Mouse (Mus musculus): ENCODE data around the gene Tfpt.
A peak's percentile ranks its signal among the peaks of the same experiment; 100 is the strongest.
"Not testable (repeated sequence)": the region's sequence is repeated elsewhere in the genome, so short reads cannot be mapped to it uniquely, and the experiment has no call there.

Tfpt gene

DNA sequence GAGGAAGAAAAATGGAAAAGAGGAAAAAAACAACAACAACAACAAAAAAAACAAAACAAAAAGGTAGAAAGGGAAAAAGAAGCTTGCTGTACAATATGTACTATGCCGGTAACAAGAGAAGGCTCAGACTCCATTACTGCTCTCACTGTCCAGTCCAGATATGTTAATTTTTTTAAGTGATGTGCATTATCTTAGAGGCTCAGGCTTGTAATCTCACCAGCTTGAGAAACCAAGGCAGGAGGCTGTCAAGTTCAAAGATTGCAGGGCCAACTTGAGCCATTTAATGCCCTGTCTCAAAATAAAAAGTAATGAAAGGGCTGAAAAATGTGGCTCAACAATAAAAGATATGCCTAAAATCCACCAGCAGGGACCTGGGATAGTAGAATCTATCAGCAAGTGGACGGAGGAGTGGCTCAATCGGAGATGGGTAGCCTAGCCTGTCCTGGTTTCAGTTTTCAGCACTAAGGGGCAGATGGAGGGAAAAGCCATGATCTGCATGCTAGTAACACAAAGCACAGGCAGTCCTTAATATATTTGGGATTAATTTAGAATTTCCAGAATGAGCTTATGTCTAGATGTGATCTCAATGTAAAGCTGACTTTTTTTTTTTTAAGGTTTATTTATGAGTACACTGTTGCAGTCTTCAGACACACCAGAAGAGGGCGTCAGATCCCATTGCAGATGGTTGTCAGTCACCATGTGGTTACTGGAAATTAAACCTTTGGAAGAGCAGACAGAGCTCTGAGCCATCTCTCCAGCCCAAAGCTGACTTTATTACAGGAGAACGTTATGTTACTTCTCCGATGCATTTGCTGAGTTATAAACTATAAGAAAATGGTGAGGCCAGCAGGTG lies 13.1 kb downstream of the Tfpt start:
- peak; percentile 64 for DNase-seq

DNA sequence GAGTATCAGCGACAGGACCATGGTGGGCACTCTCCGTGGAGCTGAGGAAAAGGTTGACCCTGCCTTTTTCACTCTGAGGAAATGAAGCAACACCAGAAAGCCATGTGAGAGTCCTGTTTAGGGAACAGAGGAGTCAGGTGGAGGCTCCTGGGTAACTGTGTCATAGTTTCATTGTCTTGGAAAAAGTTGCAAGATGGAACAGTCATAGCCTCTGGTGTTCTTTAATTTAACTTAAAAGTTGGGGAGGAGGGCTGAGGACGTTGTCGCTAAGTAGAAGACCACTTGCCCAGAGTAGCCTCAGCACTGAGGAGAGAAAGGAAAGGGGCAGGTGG lies 13.7 kb downstream of the Tfpt start, which contains the start of gene Oscar:
TSS of gene Oscar (minus strand) at position 101 of the 332 bp plus-strand sequence.
- no peak for DNase-seq

DNA sequence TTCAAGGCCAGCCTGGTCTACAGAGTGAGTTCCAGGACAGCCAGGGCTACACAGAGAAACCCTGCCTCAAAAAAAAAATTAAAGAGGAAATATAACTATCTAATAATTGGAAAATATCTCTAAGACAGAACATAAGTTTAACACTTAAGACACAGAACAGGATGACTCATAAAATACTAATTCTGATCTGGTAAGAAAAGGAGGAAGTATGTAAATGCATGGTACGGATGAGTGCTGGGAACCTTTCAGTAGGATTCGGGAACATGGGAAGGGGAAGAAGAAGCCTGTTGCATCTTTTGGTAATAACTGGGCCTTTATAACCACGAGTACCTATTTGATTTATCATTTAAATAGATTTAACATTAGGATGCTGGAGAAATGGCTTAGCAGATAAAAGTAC lies 15.7 kb downstream of the Tfpt start:
- no peak for DNase-seq

DNA sequence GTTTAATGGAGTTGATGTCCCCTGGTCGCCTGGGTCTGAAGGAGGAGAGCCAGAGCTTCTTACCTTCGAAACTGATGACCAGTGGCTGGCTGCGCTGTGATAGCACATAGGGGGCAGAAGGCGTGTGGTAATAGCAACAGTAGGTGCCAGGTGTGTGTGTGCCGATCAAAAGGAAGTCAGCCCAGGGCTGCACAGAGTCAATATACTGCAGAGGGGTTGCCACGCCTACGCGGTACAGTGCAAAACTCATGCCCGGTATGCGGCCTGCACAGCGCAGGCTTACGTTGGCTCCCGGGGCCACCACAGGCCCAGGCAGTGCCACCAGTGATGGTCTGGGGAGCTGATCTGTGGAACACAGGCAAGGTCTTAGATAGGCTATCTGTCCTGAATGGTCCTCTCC lies 18.7 kb downstream of the Tfpt start:
- no peak for DNase-seq

DNA sequence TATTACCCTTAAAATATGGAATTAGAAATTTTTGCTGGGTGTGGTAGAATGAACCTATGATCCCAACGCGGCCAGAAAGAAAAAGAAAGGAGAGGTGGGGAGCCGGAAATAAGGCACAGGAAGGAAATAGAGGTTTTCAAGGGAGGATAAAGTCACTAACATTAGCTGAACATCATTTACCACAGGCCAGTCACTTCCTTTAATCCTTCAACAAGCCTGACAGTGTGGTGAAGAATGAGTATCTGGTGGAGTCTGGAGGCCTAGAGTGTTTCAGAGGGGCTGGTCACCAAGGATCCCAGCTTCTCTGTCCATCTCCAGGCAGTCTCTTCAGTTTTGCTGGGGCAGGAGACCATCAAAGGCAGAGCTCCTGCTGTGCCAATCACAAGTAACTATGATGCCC lies 19.3 kb downstream of the Tfpt start:
- no peak for DNase-seq

DNA sequence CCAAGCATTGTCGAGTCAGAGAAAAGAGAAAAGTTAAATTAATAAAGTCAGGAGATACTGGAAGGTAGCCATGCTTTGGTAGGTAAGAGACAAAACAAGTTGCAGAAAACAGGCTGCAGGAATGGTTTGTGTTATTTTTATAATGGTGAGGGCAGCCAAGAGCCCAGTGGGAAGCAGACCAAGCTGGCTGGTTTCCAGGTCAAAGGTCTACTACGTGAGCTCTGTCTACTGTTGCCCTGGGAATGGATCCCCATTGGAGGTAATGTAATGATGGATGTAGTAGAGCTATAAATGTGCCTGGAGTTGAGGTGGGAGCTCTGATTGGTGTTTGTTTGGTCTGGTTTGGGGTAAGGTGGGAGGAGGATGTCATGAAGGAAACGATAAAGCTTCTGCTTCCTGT lies 20.6 kb downstream of the Tfpt start:
- DNase-seq, result no peak

DNA sequence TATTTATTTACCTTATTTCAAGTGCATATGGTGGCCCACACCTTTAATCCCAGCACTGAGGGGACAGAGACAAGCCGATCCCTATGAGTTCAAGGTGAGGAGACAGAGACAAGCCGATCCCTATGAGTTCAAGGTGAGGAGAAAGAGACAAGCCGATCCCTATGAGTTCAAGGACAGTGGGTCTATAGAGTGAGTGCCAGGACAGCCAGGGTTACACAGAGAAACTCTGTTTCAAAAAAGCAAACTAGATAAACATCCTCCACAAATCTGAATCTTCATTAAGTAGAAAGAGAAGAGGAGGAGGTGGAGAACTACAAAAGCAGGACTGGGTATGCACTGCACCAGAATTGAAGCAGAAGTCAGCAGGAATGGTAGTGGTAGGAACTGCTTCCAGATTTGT lies 21.1 kb downstream of the Tfpt start:
- DNase-seq, result no peak

DNA sequence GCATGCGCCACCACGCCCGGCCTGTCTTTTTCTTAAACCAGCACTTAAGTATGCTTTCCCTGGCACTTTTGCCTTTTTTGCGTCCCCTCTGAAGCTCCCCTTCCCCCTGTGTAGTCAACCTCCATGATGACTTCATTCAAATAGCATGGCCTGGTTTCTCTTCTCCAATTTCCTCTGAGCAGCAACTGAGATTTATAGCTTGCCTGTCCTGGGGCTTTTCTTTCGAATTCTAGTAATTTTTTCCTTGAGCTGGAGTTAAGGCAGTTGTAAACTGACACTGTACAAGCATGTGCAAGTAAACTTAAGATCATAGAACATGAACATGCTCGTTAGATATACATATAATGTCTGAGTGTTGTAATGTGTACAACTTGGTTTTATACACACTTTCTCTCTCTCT lies 22.3 kb downstream of the Tfpt start:
- DNase-seq, result no peak

DNA sequence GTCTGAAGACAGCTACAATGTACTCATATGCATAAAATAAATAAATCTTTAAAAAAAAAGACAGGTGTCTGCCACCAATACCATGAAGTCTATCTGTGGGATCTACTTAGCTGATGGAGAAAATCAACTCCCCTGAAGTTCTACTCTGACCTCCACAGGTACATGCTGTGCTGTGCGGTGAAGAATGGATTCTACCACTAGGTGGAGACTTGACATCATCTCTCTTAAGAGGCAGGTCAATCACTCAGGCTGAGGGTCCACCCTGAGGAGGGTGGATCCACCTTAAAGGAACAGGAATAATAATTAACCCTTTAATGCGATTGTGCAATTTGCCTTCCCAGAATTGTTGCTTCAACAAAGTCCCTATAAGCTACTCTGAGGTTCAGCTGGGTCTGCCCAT lies 22.9 kb downstream of the Tfpt start:
- DNase-seq, result peak; percentile 32

DNA sequence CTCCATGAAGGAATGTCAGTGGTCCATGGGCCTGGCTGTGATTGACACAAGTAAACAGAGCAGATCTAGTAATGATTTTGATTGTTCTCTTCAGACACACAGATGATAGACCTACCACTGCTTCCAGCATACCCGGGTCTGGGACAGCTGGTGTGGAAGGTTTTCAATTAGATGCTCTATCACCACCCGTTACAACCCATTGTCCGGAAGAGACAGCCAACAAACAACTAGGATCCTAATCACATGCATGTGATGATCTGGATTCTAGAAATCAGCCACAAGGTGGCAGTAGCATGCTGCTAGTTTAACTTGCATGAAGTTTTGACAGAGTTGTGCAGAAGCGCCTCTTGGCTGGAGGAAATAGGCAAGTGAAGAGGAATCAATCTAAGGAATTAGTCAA lies 28.6 kb downstream of the Tfpt start:
- DNase-seq, result peak; percentile 71

DNA sequence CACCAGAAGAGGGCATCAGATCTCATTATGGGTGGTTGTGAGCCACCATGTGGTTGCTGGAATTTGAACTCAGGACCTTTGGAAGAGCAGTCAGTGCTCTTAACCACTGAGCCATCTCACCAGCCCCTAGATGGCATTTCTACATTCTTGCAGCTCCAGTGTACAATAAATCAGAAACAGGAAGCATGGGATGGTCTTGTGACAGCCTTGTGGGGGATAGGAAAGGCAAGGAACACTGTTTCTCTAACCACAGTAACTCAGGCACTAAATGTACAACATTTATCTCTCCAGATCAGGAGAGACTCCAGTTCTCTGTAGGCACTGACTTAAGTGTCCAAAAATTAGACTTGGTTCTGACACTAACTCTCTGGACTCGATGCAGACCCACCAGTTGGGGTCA lies 32.0 kb downstream of the Tfpt start:
- DNase-seq, result not testable (repeated sequence)

DNA sequence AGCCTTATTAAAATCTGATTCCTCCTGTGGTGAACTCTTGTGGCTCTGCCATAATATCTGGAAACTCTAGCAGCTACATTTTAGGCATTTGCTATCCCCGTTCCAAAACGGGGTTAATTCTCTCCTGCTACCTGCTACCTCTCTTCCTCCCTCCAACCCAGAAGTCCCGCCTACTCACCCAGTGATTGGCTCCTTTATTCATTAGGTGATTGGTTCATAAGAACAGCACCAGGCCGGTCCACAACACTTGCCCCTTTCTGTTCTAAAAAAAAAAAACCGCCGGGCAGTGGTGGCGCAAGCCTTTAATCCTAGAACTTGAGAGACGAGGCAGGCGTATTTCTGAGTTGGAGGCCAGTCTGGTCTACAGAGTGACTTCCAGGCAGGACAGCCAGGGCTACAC lies 34.6 kb downstream of the Tfpt start:
- no peak for DNase-seq

DNA sequence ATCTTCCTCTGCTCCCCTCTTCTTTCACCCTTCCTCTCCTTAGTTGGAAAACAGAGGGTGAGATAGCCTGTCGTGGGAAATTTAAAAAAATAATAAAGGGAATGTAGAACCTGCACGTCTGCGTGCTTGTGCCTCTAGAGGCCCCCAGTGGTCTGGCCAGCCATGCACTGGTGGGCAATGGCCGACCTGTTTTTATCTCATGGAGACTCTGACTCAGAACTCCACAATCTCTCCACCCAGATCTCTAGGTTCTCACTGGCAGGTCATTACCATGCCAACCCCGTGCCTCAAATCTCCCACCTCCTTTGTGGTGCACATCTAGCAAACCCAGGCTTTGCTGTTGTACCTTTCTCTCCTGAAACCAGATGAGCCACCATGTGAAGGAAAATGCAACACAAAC lies 35.0 kb downstream of the Tfpt start:
- no peak for DNase-seq

DNA sequence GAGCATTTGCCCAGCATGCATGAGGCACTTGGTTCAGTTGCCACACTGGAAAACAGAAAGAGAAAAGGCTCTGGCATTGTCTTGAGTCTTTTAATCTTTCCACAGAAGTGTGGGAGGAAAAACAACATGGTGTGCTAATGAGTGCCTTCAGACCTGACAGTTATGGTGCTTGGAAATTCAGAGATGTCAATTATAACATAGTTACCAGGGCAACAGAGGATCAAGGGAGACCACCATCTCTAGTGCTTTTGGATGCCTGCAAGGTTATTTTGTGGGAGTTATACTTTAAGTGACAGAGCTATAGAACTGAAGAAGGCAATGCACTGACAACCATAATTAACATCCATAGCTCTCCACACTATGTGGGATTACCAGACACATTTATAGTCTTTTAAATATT lies 35.9 kb downstream of the Tfpt start:
- DNase-seq, result no peak

DNA sequence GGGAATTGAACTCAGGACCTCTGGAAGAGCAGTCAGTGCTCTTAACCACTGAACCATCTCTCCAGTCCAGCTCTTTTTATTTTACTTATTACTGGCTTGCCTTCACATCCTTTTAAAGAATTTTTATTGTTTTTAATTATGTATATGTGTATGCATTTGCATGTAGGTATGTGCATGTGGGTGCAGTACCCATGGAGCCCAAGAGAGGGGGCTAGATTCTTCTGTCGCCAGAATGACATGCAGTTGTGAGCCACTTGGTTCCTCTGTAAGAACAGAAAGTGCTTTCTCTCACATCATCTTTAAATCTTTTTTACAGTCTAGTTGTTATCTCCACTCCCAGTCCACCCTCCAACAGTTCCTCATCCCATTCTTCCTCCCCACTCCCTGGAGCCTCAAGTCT lies 38.2 kb downstream of the Tfpt start:
- no peak for DNase-seq

DNA sequence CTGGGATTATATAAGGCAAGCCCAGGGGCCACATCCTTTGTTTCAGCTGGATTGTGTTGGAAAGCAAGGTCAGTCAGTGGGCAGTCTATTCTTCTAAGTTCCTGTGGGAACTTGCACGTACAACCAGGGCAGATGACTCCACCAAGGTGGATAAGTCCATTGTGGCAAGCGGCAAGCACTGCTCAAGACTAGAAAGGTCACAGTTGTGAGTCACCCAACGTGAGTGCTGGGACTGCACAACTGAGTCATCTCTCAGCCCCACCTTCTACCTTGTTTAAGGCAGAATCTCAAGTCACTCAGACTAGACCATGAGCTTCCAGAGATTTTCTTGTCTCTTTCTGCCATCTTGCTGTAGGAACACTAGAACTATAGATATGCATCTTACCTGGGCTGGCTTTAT lies 39.2 kb downstream of the Tfpt start:
- no peak for DNase-seq

DNA sequence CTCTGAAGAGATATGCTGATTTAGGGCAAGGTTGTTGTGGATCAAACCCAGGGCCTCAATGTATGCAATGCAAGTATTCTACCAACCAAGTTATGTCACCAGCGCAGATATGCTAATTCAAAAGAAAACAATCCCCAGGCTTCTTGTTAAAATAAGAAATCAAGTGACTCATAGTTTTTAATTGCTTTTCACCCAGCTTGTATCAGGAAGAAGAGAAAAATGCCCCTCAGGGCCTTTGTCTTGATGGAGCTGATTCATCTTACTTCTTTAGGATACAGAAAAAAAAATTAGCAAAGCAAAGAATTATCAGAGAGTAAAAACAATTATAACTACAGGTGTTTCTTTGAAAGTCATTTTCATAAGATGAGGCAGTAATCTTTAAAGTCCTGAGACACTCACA lies 42.4 kb downstream of the Tfpt start:
- no peak for DNase-seq

DNA sequence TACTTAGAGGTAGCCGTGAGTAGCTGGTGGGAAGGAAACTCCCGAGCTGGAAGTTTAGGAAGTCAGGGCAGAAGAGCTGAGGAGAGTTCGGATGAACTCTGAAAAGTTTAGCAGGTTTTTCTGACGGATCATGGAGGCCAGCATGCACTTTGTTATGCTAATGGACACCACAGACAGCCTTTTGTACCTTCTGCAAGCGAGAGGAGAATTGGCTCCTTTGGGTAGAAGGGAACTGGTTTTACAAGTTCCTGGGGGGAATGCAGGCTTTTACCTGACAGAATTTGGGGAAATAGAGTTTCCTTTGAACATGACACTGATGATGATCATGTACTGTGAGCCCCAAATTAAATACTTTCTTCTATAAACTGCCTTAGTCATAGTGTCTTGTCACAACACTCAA lies 43.5 kb downstream of the Tfpt start:
- DNase-seq, result no peak

DNA sequence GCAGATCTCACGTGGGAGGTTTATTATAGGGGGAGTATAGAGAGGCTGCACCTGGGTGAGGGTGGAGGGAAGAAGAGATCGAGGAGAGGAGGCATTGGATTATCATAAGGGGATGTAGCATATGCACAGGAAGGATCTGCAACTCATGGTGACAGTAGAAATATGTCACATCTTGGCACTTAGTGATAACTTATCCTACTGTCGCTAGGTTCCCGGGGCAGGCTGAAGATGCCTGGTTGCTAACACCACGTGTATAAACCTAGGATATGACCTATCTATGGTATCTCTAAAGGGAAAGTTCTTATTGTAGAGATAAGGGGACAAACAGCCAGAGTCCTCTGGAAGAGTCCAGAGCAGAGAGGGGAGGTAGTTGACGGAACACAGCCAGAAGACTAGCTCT lies 44.0 kb downstream of the Tfpt start:
- no peak for DNase-seq

DNA sequence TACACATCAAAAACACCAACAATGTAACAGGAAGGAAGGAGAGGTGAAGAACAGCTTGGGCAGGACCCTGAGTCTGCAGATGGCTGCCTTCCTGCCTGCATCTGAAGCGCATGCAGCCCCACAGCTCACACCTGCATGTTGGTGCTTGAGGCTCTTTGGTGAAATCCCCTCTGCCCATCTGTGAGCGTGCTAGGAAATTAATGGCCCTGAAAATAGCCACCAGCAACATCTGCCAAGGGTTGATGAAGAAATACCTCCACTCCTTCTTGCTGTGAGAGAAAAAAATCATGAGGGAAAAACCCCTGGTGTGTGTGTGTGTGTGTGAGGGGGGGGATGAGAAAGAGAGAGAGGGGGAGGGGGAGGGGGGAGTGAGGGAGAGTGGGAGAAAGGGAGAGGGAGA lies 49.7 kb downstream of the Tfpt start:
- peak; percentile 13 for DNase-seq

DNA sequence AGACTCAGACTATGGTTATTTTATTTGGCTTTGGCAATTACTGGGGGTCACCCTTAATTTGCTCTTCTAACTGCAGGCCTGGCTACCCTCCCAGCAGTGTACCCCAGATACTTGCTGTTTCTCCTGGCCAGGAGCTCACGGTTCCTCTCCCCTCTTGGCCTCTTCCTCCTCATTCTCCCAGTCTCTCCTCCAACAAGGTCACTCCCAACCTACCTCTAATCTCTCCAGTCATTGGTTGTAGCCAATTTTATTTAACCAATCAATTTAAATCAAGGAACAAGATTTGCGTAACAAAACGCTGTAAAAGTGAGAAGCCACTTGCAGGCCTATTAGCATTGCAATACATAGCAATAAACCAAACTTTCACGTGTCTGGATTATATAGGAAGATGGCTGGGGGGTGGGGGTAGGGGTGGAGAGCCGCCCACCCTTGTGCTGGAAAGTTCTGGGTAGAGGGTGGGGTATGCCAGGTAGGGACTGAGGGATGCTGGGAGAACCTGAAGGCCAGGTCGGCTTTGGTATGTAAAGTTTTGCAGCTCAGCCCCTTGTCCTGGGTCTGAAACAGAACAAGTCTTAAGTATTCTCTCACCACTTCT lies 50.7 kb downstream of the Tfpt start:
- DNase-seq, result no peak

DNA sequence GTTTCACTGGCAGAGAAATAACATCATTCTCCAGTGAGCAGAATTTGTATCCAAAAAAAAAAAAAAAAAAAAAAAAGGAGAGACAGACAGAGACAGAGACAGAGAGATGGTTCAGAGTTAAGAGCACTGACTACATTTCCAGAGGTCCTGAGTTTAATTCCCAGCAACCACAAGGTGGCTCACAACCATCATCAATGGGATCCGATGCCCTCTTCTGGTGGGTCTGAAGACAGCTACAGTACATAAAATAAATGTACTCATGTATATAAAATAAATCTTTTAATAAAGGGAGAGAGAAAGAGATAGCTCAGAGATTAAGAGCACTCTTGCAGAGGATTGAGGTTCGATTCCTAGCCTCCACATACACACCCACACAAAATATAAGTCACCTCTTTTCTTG lies 51.5 kb downstream of the Tfpt start:
- DNase-seq, result no peak

DNA sequence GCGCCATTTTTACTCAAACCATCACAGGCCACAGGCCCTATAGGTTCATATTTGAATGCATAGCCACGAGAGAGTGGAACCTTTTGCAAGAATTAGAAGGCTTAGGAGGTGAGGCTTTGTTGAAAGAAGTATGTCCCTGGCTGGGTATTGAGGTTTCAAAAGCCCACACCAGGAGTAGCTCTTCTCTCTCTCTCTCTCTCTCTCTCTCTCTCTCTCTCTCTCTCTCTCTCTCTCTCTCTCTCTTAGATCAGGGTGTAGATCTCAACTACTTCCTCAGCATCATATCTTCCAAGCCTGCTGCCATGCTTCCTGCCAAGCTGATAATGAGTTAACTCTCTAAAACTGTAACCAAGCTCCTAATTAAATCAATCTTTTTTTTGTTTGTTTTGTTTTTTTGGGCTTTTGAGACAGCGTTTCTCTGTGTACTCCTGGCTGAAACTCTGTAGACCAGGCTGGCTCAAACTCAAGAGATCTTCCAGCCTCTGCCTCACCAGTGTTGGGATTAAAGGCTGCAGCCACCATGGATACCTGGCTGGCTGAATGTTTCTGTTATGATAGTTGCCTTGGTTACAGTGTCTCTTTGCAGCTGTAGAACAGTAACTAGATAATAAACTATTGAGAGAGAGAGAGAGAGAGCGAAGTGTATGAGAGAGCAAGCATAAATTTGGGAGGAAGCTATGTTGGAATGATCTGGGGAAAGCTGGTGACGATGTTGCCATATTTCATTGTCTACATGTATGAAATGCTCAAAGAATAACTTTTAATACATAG lies 53.2 kb downstream of the Tfpt start:
- DNase-seq, result no peak

DNA sequence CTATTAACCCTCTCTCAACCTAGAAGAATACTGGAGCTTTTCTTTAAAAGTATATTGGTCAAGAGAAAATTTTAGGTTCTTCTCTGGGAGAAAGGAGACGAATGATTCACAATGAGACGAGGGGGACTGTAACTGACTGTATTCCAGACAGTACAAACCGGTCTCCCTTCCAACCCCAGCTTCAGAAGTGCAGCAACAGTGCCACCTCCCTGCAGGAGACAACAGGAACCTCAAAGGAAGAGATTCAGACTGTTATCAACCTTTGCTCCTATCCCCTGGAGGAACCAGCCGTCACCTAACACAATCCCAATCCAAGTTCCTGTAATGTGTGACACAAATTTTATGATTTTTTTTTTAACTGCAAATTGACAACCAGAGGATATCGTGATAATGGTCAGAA lies 55.5 kb downstream of the Tfpt start:
- DNase-seq, result no peak
